Mouse (Mus musculus): ENCODE measurements around the gene Gm20388. TPM values are rescaled to one million over a fixed set of nuclear protein-coding genes. Genes with fewer than 3 reads are reported as not detected.

The Gm20388 gene
- polyA plus RNA-seq, 1 experiment from 2014 or later, result not detected

DNA sequence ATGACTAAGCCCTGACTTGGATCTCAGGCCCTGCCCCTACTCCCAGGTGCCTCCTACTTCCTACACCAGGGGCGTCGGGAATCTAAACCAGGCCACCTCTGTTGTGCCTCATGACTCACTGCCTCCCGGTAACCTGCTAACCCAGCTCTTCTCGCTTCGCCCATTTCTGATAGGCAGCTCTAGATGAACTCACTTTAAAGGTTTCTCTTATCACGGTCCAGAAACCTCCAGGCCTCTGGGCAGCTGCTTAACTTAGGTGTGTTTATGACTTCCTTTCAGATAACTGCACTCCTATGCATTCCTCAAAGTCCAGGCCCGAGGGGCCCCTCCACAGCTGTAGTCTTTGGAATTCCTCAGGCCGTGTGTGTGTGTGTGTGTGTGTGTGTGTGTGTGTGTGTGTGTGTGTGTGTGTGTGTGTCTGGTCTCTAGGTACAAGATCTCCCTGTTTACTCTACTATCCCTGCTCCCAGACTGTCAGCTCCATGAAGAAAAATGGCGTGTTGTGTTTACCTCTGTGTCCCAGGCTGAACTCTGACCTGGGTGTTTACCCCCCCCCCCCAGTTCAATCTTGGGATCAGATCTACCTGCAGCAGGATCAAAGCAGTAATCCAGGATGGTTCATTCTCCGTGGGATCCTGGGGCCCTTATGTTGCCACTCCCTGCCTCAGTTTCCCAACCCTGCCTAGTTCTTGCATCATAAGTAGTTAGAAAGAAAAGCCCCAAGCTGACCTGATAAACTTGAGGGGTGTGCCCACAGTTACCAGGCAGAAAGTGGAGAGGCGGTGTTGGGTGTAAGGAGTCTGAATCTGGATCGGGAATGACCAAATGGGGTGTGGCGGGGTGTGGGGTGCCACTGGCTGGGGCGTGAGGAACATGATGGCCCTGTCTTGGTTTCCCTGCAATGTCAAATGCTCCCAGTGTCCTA, 2725.5 kb downstream of the Gm20388 start:
- Histone ChIP-seq H3K4me2 (replicated peaks; ENCODE audit: low read depth, low read length) (no peak overlapping the region), H3K27ac (ENCODE audit: low read depth, low read length) (no peak overlapping the region), H3K9me3 (ENCODE audit: control insufficient read depth, low read length) (no peaks in the 10 kb centered on the region), H3K4me3 (ENCODE audit: low read length) (no peak overlapping the region), H3K36me3 (ENCODE audit: control insufficient read depth, insufficient read depth, low read length) (no peaks in the 10 kb centered on the region), H3K27me3 (ENCODE audit: control insufficient read depth, insufficient read depth, low read length) (no peaks in the 10 kb centered on the region), H3K4me1 (ENCODE audit: control insufficient read depth, insufficient read depth, low read length) (peaks cover 26% of the 10 kb centered on the region), H3K9ac (ENCODE audit: low read depth, low read length) (0 out of 2 replicates have a peak overlapping the region, but pooled peaks have one; percentile 4)
- peak; percentile 58 for ATAC-seq (ENCODE audit: low FRiP score, low TSS enrichment)
- WGBS, result 45% methylated on average over 14 of the region's 14 CpGs

GRCm38 (mm10) chr8:122636803-122637175, 2726.1 kb downstream of the Gm20388 start:
- Histone ChIP-seq H3K27ac (ENCODE audit: low read depth, low read length) (no peak overlapping the region), H3K36me3 (ENCODE audit: control insufficient read depth, insufficient read depth, low read length) (no peaks in the 10 kb centered on the region), H3K4me1 (ENCODE audit: control insufficient read depth, insufficient read depth, low read length) (peaks cover 27% of the 10 kb centered on the region), H3K9ac (ENCODE audit: low read depth, low read length) (0 out of 2 replicates have a peak overlapping the region, but pooled peaks have one; percentile 4), H3K27me3 (ENCODE audit: control insufficient read depth, insufficient read depth, low read length) (no peaks in the 10 kb centered on the region), H3K4me3 (ENCODE audit: low read length) (no peak overlapping the region), H3K4me2 (replicated peaks; ENCODE audit: low read depth, low read length) (no peak overlapping the region), H3K9me3 (ENCODE audit: control insufficient read depth, low read length) (no peaks in the 10 kb centered on the region)
- no peak for ATAC-seq (ENCODE audit: low FRiP score, low TSS enrichment)
- 66% methylated on average over 9 of the region's 9 CpGs for WGBS

- H3K4me1 ChIP-seq (ENCODE audit: control insufficient read depth, insufficient read depth, low read length), result peaks cover 29% of the 10 kb centered on the region
- no peaks in the 10 kb centered on the region for H3K9me3 ChIP-seq (ENCODE audit: control insufficient read depth, low read length)
- no peaks in the 10 kb centered on the region for H3K27me3 ChIP-seq (ENCODE audit: control insufficient read depth, insufficient read depth, low read length)
- no peak overlapping the region for H3K9ac ChIP-seq (ENCODE audit: low read depth, low read length)
- H3K36me3 ChIP-seq (ENCODE audit: control insufficient read depth, insufficient read depth, low read length), result no peaks in the 10 kb centered on the region
- H3K27ac ChIP-seq (ENCODE audit: low read depth, low read length), result no peak overlapping the region
- 88% methylated on average over 9 of the region's 9 CpGs for WGBS
- no peak for ATAC-seq (ENCODE audit: low FRiP score, low TSS enrichment)
- H3K4me3 ChIP-seq (ENCODE audit: low read length), result no peak overlapping the region
- no peak overlapping the region for H3K4me2 ChIP-seq (replicated peaks; ENCODE audit: low read depth, low read length)
Measured at GRCm38 (mm10) chr8:122637230-122637629, 2726.6 kb downstream of the Gm20388 start.

- Histone ChIP-seq H3K9ac (ENCODE audit: low read depth, low read length) (no peak overlapping the region), H3K36me3 (ENCODE audit: control insufficient read depth, insufficient read depth, low read length) (no peaks in the 10 kb centered on the region), H3K4me3 (ENCODE audit: low read length) (no peak overlapping the region), H3K27me3 (ENCODE audit: control insufficient read depth, insufficient read depth, low read length) (no peaks in the 10 kb centered on the region), H3K4me2 (replicated peaks; ENCODE audit: low read depth, low read length) (no peak overlapping the region), H3K4me1 (ENCODE audit: control insufficient read depth, insufficient read depth, low read length) (peaks cover 29% of the 10 kb centered on the region), H3K9me3 (ENCODE audit: control insufficient read depth, low read length) (no peaks in the 10 kb centered on the region), H3K27ac (ENCODE audit: low read depth, low read length) (no peak overlapping the region)
- ATAC-seq (ENCODE audit: low FRiP score, low TSS enrichment), result no peak
- 69% methylated on average over 16 of the region's 16 CpGs for WGBS
Measured at GRCm38 (mm10) chr8:122638601-122639000, 2728.0 kb downstream of the Gm20388 start.

DNA sequence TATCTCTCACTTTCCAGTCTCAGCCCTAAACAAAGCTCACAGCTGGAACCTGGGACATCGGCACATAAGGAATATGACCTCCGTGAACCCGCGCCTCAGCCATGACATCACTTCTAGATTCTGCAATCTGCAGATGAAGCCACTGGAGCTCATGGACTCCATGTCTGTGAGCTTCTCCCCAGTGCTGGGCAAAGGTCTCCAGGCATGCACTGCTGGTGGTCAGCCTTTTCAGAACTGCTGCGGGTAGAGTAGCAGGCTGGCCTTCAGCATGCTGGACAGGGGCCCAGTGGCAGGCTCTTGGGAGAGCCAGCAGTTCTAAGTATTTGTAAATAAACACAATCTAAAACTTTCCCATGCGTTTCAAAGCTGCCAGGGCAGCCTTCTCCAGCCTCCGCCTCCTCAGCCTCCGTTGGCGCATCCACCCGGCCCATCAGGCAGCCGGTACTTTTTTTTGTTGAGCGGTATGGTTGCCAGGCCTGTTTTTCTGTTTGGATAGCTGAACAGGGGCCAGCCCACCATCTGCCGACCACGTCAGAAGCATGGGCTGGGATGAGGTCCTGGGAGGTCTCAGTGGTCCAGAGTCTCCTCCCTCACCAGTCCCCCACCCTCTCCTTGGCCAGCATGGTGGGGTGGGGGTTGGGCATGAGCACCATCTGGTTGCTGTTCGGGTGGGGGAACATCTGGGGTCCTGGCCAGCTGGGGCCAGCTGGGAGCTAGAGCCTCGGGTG, 2729.0 kb downstream of the Gm20388 start:
- H3K27ac ChIP-seq (ENCODE audit: low read depth, low read length), result no peak overlapping the region
- ATAC-seq (ENCODE audit: low FRiP score, low TSS enrichment), result peak; percentile 40; the same call in 1 of the 2 replicates
- no peak overlapping the region for H3K4me2 ChIP-seq (replicated peaks; ENCODE audit: low read depth, low read length)
- 31% methylated on average over 16 of the region's 16 CpGs for WGBS
- no peaks in the 10 kb centered on the region for H3K9me3 ChIP-seq (ENCODE audit: control insufficient read depth, low read length)
- no peaks in the 10 kb centered on the region for H3K36me3 ChIP-seq (ENCODE audit: control insufficient read depth, insufficient read depth, low read length)
- no peaks in the 10 kb centered on the region for H3K27me3 ChIP-seq (ENCODE audit: control insufficient read depth, insufficient read depth, low read length)
- no peak overlapping the region for H3K4me3 ChIP-seq (ENCODE audit: low read length)
- H3K9ac ChIP-seq (ENCODE audit: low read depth, low read length), result no peak overlapping the region
- H3K4me1 ChIP-seq (ENCODE audit: control insufficient read depth, insufficient read depth, low read length), result peaks cover 29% of the 10 kb centered on the region

- no peaks in the 10 kb centered on the region for H3K27me3 ChIP-seq (ENCODE audit: control insufficient read depth, insufficient read depth, low read length)
- H3K4me2 ChIP-seq (replicated peaks; ENCODE audit: low read depth, low read length), result no peak overlapping the region
- WGBS, result 88% methylated on average over 4 of the region's 4 CpGs
- peaks cover 29% of the 10 kb centered on the region for H3K4me1 ChIP-seq (ENCODE audit: control insufficient read depth, insufficient read depth, low read length)
- H3K36me3 ChIP-seq (ENCODE audit: control insufficient read depth, insufficient read depth, low read length), result no peaks in the 10 kb centered on the region
- ATAC-seq (ENCODE audit: low FRiP score, low TSS enrichment), result no peak
- no peak overlapping the region for H3K9ac ChIP-seq (ENCODE audit: low read depth, low read length)
- H3K27ac ChIP-seq (ENCODE audit: low read depth, low read length), result no peak overlapping the region
- H3K4me3 ChIP-seq (ENCODE audit: low read length), result no peak overlapping the region
- no peaks in the 10 kb centered on the region for H3K9me3 ChIP-seq (ENCODE audit: control insufficient read depth, low read length)
Measured at GRCm38 (mm10) chr8:122640825-122641224, 2730.2 kb downstream of the Gm20388 start.

- Histone ChIP-seq H3K4me3 (ENCODE audit: low read length) (no peak overlapping the region), H3K9ac (ENCODE audit: low read depth, low read length) (no peak overlapping the region), H3K27ac (ENCODE audit: low read depth, low read length) (no peak overlapping the region), H3K9me3 (ENCODE audit: control insufficient read depth, low read length) (no peaks in the 10 kb centered on the region), H3K36me3 (ENCODE audit: control insufficient read depth, insufficient read depth, low read length) (no peaks in the 10 kb centered on the region), H3K4me2 (replicated peaks; ENCODE audit: low read depth, low read length) (no peak overlapping the region), H3K4me1 (ENCODE audit: control insufficient read depth, insufficient read depth, low read length) (peaks cover 26% of the 10 kb centered on the region), H3K27me3 (ENCODE audit: control insufficient read depth, insufficient read depth, low read length) (no peaks in the 10 kb centered on the region)
- no peak for ATAC-seq (ENCODE audit: low FRiP score, low TSS enrichment)
- 79% methylated on average over 15 of the region's 15 CpGs for WGBS
Measured at GRCm38 (mm10) chr8:122641406-122641805, 2730.8 kb downstream of the Gm20388 start.

GRCm38 (mm10) chr8:122642071-122642470, 2731.4 kb downstream of the Gm20388 start:
- no peaks in the 10 kb centered on the region for H3K36me3 ChIP-seq (ENCODE audit: control insufficient read depth, insufficient read depth, low read length)
- no peak for ATAC-seq (ENCODE audit: low FRiP score, low TSS enrichment)
- WGBS, result 59% methylated on average over 9 of the region's 9 CpGs

More at GRCm38 (mm10) chr8:122642071-122642470, 2731.4 kb downstream of the Gm20388 start:
- Histone ChIP-seq H3K4me1 (ENCODE audit: control insufficient read depth, insufficient read depth, low read length) (peaks cover 20% of the 10 kb centered on the region), H3K9me3 (ENCODE audit: control insufficient read depth, low read length) (no peaks in the 10 kb centered on the region), H3K27ac (ENCODE audit: low read depth, low read length) (no peak overlapping the region), H3K4me2 (replicated peaks; ENCODE audit: low read depth, low read length) (no peak overlapping the region), H3K4me3 (ENCODE audit: low read length) (no peak overlapping the region), H3K9ac (ENCODE audit: low read depth, low read length) (no peak overlapping the region), H3K27me3 (ENCODE audit: control insufficient read depth, insufficient read depth, low read length) (no peaks in the 10 kb centered on the region)
